Mouse (Mus musculus): ENCODE data around the gene Kcnq1. TPM values are rescaled to one million over a fixed set of nuclear protein-coding genes. Genes with fewer than 3 reads are reported as not detected.

Gene Kcnq1
- polyA plus RNA-seq, 1 experiment: 0.54 TPM

GRCm38 (mm10) chr7:143419585-143420160, 313.5 kb downstream of the Kcnq1 start:
- Histone ChIP-seq H3K27me3 (ENCODE audit: control insufficient read depth, insufficient read depth, low read length) (no peaks in the 10 kb centered on the region; the same call in 1 of the 2 replicates), H3K27ac (ENCODE audit: insufficient read depth, low read length) (no peak overlapping the region), H3K4me3 (replicated peaks; ENCODE audit: insufficient read depth, low read depth, low read length) (no peak overlapping the region), H3K4me1 (ENCODE audit: control insufficient read depth, insufficient read depth, low read length) (no peaks in the 10 kb centered on the region; the same call in 1 of the 2 replicates)
- DNase-seq: no peak
- TF ChIP-seq POLR2A (IDR thresholded peaks at IDR 0.05; ENCODE audit: borderline replicate concordance, insufficient read depth, low read length): no peak
- no peak for TF ChIP-seq CTCF (IDR thresholded peaks at IDR 0.05; ENCODE audit: borderline replicate concordance, insufficient read depth, low read depth, low read length)
- WGBS: 97% methylated on average over 4 of the region's 4 CpGs

DNA sequence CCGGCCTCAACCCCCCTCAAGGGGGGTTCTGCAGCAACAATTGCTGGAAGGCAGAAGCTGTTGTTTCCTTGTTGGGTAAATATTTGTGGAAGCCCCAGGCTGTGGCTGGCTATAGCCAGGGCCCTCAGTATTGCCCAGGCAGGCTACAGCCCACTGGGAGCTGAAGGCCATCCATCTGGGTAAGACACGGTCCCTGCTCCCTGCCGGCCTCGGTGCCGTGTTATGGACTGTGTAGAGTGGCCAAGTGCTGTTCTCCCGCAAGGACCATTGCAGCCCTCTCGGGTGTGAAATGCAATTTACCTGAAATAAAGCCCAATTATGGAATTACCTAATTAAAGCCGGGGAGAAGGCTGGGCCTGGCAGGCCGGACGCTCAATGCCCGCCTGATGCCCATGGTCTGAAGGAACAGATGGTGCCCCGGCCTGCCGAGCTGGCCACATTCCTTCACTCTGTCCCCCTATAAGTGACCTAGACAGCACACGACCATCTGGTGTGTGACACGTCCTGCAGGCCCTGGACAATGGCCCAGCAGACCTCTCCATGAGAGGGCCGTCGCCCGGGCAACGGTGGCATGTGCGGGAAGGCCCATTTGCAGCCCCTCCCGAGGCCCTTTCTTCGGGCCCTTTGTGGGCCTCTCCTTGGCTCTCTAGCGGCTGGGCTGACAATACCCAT, 322.1 kb downstream of the Kcnq1 start:
- no peaks in the 10 kb centered on the region; the same call in 1 of the 2 replicates for H3K27me3 ChIP-seq (ENCODE audit: control insufficient read depth, insufficient read depth, low read length)
- DNase-seq: peak; percentile 94 to 98
- no peak overlapping the region for H3K27ac ChIP-seq (ENCODE audit: insufficient read depth, low read length)
- TF ChIP-seq CTCF (IDR thresholded peaks at IDR 0.05; ENCODE audit: borderline replicate concordance, insufficient read depth, low read depth, low read length): no peak
- H3K4me1 ChIP-seq (ENCODE audit: control insufficient read depth, insufficient read depth, low read length): peaks cover 24% of the 10 kb centered on the region
- no peak overlapping the region for H3K4me3 ChIP-seq (replicated peaks; ENCODE audit: insufficient read depth, low read depth, low read length)
- 7% methylated on average over 23 of the region's 23 CpGs for WGBS

GRCm38 (mm10) chr7:143428814-143429499, 322.8 kb downstream of the Kcnq1 start:
- H3K27me3 ChIP-seq (ENCODE audit: control insufficient read depth, insufficient read depth, low read length): no peaks in the 10 kb centered on the region; the same call in 1 of the 2 replicates
- no peak overlapping the region for H3K4me3 ChIP-seq (replicated peaks; ENCODE audit: insufficient read depth, low read depth, low read length)
- DNase-seq: peak in 1 of 2 experiments; percentile 17
- TF ChIP-seq POLR2A (IDR thresholded peaks at IDR 0.05; ENCODE audit: borderline replicate concordance, insufficient read depth, low read length): no peak
- TF ChIP-seq CTCF (IDR thresholded peaks at IDR 0.05; ENCODE audit: borderline replicate concordance, insufficient read depth, low read depth, low read length): no peak
- no peak overlapping the region for H3K27ac ChIP-seq (ENCODE audit: insufficient read depth, low read length)
- peaks cover 31% of the 10 kb centered on the region for H3K4me1 ChIP-seq (ENCODE audit: control insufficient read depth, insufficient read depth, low read length)
- 40% methylated on average over 2 of the region's 2 CpGs for WGBS

DNA sequence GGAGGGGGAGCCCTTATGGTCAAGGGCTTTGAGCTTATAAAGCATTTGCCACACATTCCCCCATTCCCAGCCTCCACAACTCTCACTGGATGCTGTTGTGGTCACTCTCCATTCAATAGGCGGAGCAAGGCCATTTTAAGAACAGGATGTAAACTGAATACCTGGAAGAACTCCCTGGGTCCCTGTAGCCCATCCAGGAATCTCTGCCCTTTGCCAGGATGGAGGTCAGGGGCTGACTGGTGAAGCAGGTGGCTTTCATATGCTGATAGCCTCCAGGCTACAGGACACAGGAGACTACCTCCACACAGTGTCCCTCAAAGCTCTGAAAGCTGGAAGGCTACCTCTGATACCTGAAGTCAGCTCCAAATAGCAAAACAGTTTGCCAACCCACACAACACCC, 326.5 kb downstream of the Kcnq1 start:
- TF ChIP-seq CTCF (IDR thresholded peaks at IDR 0.05; ENCODE audit: borderline replicate concordance, insufficient read depth, low read depth, low read length) (no peak), POLR2A (IDR thresholded peaks at IDR 0.05; ENCODE audit: borderline replicate concordance, insufficient read depth, low read length) (no peak)
- no peak for DNase-seq
- H3K4me1 ChIP-seq (ENCODE audit: control insufficient read depth, insufficient read depth, low read length): peaks cover 31% of the 10 kb centered on the region
- 97% methylated on average over 1 of the region's 1 CpGs for WGBS
- no peak overlapping the region for H3K4me3 ChIP-seq (replicated peaks; ENCODE audit: insufficient read depth, low read depth, low read length)
- H3K27ac ChIP-seq (ENCODE audit: insufficient read depth, low read length): no peak overlapping the region
- H3K27me3 ChIP-seq (ENCODE audit: control insufficient read depth, insufficient read depth, low read length): no peaks in the 10 kb centered on the region; the same call in 1 of the 2 replicates

DNA sequence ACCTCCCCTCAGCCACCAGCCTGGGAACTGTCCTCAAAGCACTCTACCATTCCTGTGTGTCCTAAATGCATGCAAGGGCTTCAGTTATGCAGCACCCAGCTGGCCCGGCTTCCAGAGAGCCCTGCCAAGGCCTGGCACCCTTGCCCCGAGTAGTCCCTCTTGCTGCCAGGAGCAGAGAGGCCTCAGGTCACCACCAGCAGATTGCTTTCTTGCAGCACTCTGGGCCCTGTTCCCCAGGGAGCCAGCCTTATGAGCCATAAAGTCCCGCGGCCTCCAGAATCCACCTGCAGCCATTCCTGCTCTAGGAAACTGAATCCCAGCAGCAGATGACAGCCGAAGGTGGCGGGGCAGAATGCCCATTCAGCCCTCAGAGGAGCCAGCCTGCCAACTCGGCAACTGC, 327.2 kb downstream of the Kcnq1 start:
- no peaks in the 10 kb centered on the region; the same call in 1 of the 2 replicates for H3K27me3 ChIP-seq (ENCODE audit: control insufficient read depth, insufficient read depth, low read length)
- H3K4me1 ChIP-seq (ENCODE audit: control insufficient read depth, insufficient read depth, low read length): peaks cover 25% of the 10 kb centered on the region
- peak; percentile 69 to 73 for DNase-seq
- 11% methylated on average over 7 of the region's 7 CpGs for WGBS
- H3K27ac ChIP-seq (ENCODE audit: insufficient read depth, low read length): no peak overlapping the region
- TF ChIP-seq POLR2A (IDR thresholded peaks at IDR 0.05; ENCODE audit: borderline replicate concordance, insufficient read depth, low read length): no peak
- H3K4me3 ChIP-seq (replicated peaks; ENCODE audit: insufficient read depth, low read depth, low read length): no peak overlapping the region

DNA sequence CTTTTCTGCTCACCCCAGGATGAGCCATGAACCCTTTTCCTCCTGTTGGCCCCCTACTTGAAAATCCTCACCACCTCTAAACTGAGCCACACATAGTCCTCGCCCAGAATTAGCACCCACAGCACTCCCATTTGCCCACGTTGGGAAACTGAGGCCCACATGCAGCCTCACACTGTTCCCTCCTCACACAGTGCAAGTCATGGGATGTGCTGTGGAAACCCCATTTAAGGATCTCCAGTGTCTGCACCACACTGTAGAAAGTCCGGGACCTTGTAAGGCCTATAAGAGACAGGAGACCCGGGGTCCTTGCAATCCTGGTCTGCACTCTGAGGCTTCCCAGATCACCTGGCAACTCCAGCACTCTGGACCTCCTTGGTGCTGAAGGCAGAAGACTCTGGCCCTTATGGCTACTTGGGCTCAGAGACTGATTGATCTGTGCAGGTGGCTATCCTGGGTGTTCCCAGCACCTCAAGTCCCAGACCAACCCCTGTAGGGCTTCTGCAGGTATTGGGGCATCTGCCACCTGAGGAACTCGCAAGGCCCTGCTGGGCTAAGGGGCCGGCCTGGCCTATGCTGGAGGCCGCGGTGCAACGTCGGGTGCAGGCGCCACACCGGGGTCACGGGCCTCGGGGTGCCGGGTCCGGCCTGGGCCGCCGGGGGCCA, 331.2 kb downstream of the Kcnq1 start:
- TF ChIP-seq CTCF (IDR thresholded peaks at IDR 0.05; ENCODE audit: borderline replicate concordance, insufficient read depth, low read depth, low read length) (no peak), POLR2A (IDR thresholded peaks at IDR 0.05; ENCODE audit: borderline replicate concordance, insufficient read depth, low read length) (no peak)
- Histone ChIP-seq H3K4me1 (ENCODE audit: control insufficient read depth, insufficient read depth, low read length) (peaks cover 12% of the 10 kb centered on the region), H3K4me3 (replicated peaks; ENCODE audit: insufficient read depth, low read depth, low read length) (no peak overlapping the region), H3K27me3 (ENCODE audit: control insufficient read depth, insufficient read depth, low read length) (peaks cover 1% of the 10 kb centered on the region; the same call in 1 of the 2 replicates), H3K27ac (ENCODE audit: insufficient read depth, low read length) (no peak overlapping the region)
- DNase-seq: no peak
- WGBS: 47% methylated on average over 18 of the region's 18 CpGs

- 6% methylated on average over 61 of the region's 63 CpGs for WGBS
- H3K27me3 ChIP-seq (ENCODE audit: control insufficient read depth, insufficient read depth, low read length): peaks cover 1% of the 10 kb centered on the region; the same call in 1 of the 2 replicates
- no peak for TF ChIP-seq POLR2A (IDR thresholded peaks at IDR 0.05; ENCODE audit: borderline replicate concordance, insufficient read depth, low read length)
- TF ChIP-seq CTCF (IDR thresholded peaks at IDR 0.05; ENCODE audit: borderline replicate concordance, insufficient read depth, low read depth, low read length): no peak
- no peak overlapping the region for H3K4me3 ChIP-seq (replicated peaks; ENCODE audit: insufficient read depth, low read depth, low read length)
- DNase-seq: no peak
- no peak overlapping the region for H3K27ac ChIP-seq (ENCODE audit: insufficient read depth, low read length)
- peaks cover 10% of the 10 kb centered on the region for H3K4me1 ChIP-seq (ENCODE audit: control insufficient read depth, insufficient read depth, low read length)
These were observed 331.9 kb downstream of the Kcnq1 start for GRCm38 (mm10) chr7:143437894-143438581.
